Mouse (Mus musculus) thymus, adult 2 months (tissue): ENCODE results near the gene Cdc73.

ENCODE experiments used
- CTCF ChIP-seq: fragments of 200-500 bp; IDR thresholded peaks from 2 replicates; pipeline ENCODE4 v1.5.1; 2012; ENCODE audit warnings: mild to moderate bottlenecking, control low read depth, low read length, moderate library complexity, borderline replicate concordance; ENCODE audit not compliant: control insufficient read depth, poor library complexity, insufficient read depth; ENCODE audit errors: extremely low read depth
- POLR2A ChIP-seq: fragments of 200-500 bp; IDR thresholded peaks from 2 replicates; pipeline ENCODE4 v1.6.1; 2012; ENCODE audit warnings: mild to moderate bottlenecking, low read length, control low read depth, moderate library complexity; ENCODE audit not compliant: control insufficient read depth, poor library complexity, insufficient read depth; ENCODE audit errors: extremely low read depth

DNA sequence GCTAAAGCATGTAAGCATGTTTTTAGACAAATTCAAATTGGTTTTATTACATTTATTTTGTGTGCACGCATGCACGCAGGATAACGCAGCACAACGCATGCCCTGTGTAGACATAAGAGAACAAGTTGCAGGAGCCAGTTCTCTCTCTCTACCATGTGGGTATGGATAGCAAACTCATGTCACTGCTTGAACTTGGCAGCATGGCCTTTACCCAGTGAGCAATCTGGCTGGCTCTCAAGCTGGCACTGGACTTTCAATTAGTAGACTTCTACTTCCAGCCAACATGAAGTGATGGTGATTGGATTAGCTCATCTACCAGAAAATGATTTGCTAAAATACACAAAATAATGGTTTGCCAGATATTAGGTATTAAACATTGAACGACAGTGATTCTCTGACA is 21.6 kb downstream of the Cdc73 start:
- TF ChIP-seq CTCF (no peak), POLR2A (no peak)
